Mouse (Mus musculus): Measurements from ENCODE around the gene Mpv17l2. TPM values are rescaled to one million over a fixed set of nuclear protein-coding genes. Genes with fewer than 3 reads are reported as not detected.
A peak's percentile ranks its signal among the peaks of the same experiment; 100 is the strongest.

Gene Mpv17l2
- 7.0 and 7.1 TPM in 2 replicates for total RNA-seq (2017)

GRCm38 (mm10) chr8:70760775-70761406 lies at the start of gene Mpv17l2:
Gene Mpv17l2 (minus strand): TSS chr8:70760946.
- ATAC-seq (replicated peaks in 1 of 2; ENCODE audit: insufficient read depth in 1 of 2, low FRiP score in 2 of 2, low TSS enrichment in 1 of 2, low read depth in 1 of 2, poor library complexity in 2 of 2, severe bottlenecking in 2 of 2): peak; percentile 87 to 96

- ATAC-seq (replicated peaks in 1 of 2; ENCODE audit: insufficient read depth in 1 of 2, low FRiP score in 2 of 2, low TSS enrichment in 1 of 2, low read depth in 1 of 2, poor library complexity in 2 of 2, severe bottlenecking in 2 of 2): no peak
These were observed 48.4 kb upstream of the Mpv17l2 start for GRCm38 (mm10) chr8:70808955-70809701.

GRCm38 (mm10) chr8:70808239-70808638 lies 47.5 kb upstream of the Mpv17l2 start, which contains the start of gene Il12rb1:
Gene Il12rb1 (plus strand): TSS chr8:70808449.
- no peak for ATAC-seq (replicated peaks in 1 of 2; ENCODE audit: insufficient read depth in 1 of 2, low FRiP score in 2 of 2, low TSS enrichment in 1 of 2, low read depth in 1 of 2, poor library complexity in 2 of 2, severe bottlenecking in 2 of 2)

- ATAC-seq (replicated peaks in 1 of 2; ENCODE audit: insufficient read depth in 1 of 2, low FRiP score in 2 of 2, low TSS enrichment in 1 of 2, low read depth in 1 of 2, poor library complexity in 2 of 2, severe bottlenecking in 2 of 2): no peak
These were observed 46.6 kb upstream of the Mpv17l2 start for GRCm38 (mm10) chr8:70807304-70807703.

- ATAC-seq (replicated peaks in 1 of 2; ENCODE audit: insufficient read depth in 1 of 2, low FRiP score in 2 of 2, low TSS enrichment in 1 of 2, low read depth in 1 of 2, poor library complexity in 2 of 2, severe bottlenecking in 2 of 2): peak in 1 of 2 experiments; percentile 29; a peak in 1 of 4 replicates
These were observed 45.8 kb upstream of the Mpv17l2 start for GRCm38 (mm10) chr8:70806541-70806940.

GRCm38 (mm10) chr8:70804481-70805206 lies 43.9 kb upstream of the Mpv17l2 start, which contains the start of gene Mast3:
Gene Mast3 (minus strand): TSS chr8:70805054.
- peak; percentile 79 to 83 for ATAC-seq (replicated peaks in 1 of 2; ENCODE audit: insufficient read depth in 1 of 2, low FRiP score in 2 of 2, low TSS enrichment in 1 of 2, low read depth in 1 of 2, poor library complexity in 2 of 2, severe bottlenecking in 2 of 2)

- peak; percentile 52 to 60 for ATAC-seq (replicated peaks in 1 of 2; ENCODE audit: insufficient read depth in 1 of 2, low FRiP score in 2 of 2, low TSS enrichment in 1 of 2, low read depth in 1 of 2, poor library complexity in 2 of 2, severe bottlenecking in 2 of 2)
These were observed 43.2 kb upstream of the Mpv17l2 start for GRCm38 (mm10) chr8:70803761-70804480.

- ATAC-seq (replicated peaks in 1 of 2; ENCODE audit: insufficient read depth in 1 of 2, low FRiP score in 2 of 2, low TSS enrichment in 1 of 2, low read depth in 1 of 2, poor library complexity in 2 of 2, severe bottlenecking in 2 of 2): no peak
These were observed 42.2 kb upstream of the Mpv17l2 start for GRCm38 (mm10) chr8:70802786-70803510.

GRCm38 (mm10) chr8:70801830-70802229 lies 41.1 kb upstream of the Mpv17l2 start:
- ATAC-seq (replicated peaks in 1 of 2; ENCODE audit: insufficient read depth in 1 of 2, low FRiP score in 2 of 2, low TSS enrichment in 1 of 2, low read depth in 1 of 2, poor library complexity in 2 of 2, severe bottlenecking in 2 of 2): no peak

- ATAC-seq (replicated peaks in 1 of 2; ENCODE audit: insufficient read depth in 1 of 2, low FRiP score in 2 of 2, low TSS enrichment in 1 of 2, low read depth in 1 of 2, poor library complexity in 2 of 2, severe bottlenecking in 2 of 2): no peak
These were observed 40.4 kb upstream of the Mpv17l2 start for GRCm38 (mm10) chr8:70801156-70801555.

- no peak for ATAC-seq (replicated peaks in 1 of 2; ENCODE audit: insufficient read depth in 1 of 2, low FRiP score in 2 of 2, low TSS enrichment in 1 of 2, low read depth in 1 of 2, poor library complexity in 2 of 2, severe bottlenecking in 2 of 2)
These were observed 39.9 kb upstream of the Mpv17l2 start for GRCm38 (mm10) chr8:70800648-70801047.

- ATAC-seq (replicated peaks in 1 of 2; ENCODE audit: insufficient read depth in 1 of 2, low FRiP score in 2 of 2, low TSS enrichment in 1 of 2, low read depth in 1 of 2, poor library complexity in 2 of 2, severe bottlenecking in 2 of 2): no peak
These were observed 37.5 kb upstream of the Mpv17l2 start for GRCm38 (mm10) chr8:70798281-70798680.

- ATAC-seq (replicated peaks in 1 of 2; ENCODE audit: insufficient read depth in 1 of 2, low FRiP score in 2 of 2, low TSS enrichment in 1 of 2, low read depth in 1 of 2, poor library complexity in 2 of 2, severe bottlenecking in 2 of 2): peak; percentile 38 to 54
These were observed 36.6 kb upstream of the Mpv17l2 start for GRCm38 (mm10) chr8:70797081-70798070.

GRCm38 (mm10) chr8:70796403-70797080 lies 35.8 kb upstream of the Mpv17l2 start:
- ATAC-seq (replicated peaks in 1 of 2; ENCODE audit: insufficient read depth in 1 of 2, low FRiP score in 2 of 2, low TSS enrichment in 1 of 2, low read depth in 1 of 2, poor library complexity in 2 of 2, severe bottlenecking in 2 of 2): no peak

GRCm38 (mm10) chr8:70795370-70795769 lies 34.6 kb upstream of the Mpv17l2 start:
- ATAC-seq (replicated peaks in 1 of 2; ENCODE audit: insufficient read depth in 1 of 2, low FRiP score in 2 of 2, low TSS enrichment in 1 of 2, low read depth in 1 of 2, poor library complexity in 2 of 2, severe bottlenecking in 2 of 2): no peak
